43 mouse cellular contexts compared by ENCODE assay signal in the genomic region with DNA sequence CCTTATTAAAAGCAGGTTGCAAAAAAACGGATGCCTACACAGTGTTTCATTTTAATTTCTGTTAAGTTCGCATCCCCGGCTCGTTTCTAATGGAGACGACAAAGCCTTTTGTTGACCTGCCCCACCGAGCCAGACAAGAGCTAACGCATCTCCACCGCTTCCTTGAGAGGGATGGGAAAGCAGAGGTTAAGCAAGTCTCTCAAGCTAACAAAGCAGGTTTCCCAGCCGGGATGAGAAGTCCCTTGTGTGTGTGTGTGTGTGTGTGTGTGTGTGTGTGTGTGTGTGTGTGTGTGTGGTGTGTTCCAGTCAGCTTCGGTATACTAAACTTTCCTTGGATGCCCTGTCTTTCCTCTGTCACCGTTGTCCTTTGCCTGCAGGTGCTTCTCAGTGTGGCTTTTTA. TPM values are rescaled to one million over a fixed set of nuclear protein-coding genes. Genes with fewer than 3 reads are reported as not detected.
"Had no signal": no experiment of that assay in that cellular context is flagged by ENCODE, and none has a peak within 500 bp of the region (broad histone marks: within the 10 kb centered on the region; RNA-seq: fewer than 3 reads in every experiment).

No protein-coding gene starts in this region.

- H3K4me3 ChIP-seq: limb, embryonic 10.5 days; limb, embryonic 12.5 days; limb, embryonic 13.5 days; limb, embryonic 15.5 days; liver, embryonic 12.5 days; liver, embryonic 13.5 days; liver, embryonic 15.5 days; lung, embryonic 15.5 days; megakaryocyte, embryonic 14.5 days; midbrain, embryonic 10.5 days; midbrain, embryonic 12.5 days; midbrain, embryonic 13.5 days; midbrain, embryonic 15.5 days; myocyte; neural tube, embryonic 12.5 days had no signal

- H3K27ac ChIP-seq: limb, embryonic 10.5 days; limb, embryonic 12.5 days; limb, embryonic 13.5 days; limb, embryonic 15.5 days; liver, embryonic 12.5 days; liver, embryonic 13.5 days; liver, embryonic 14.5 days; liver, embryonic 15.5 days; lung, embryonic 15.5 days; macrophage; midbrain, embryonic 10.5 days; midbrain, embryonic 12.5 days; midbrain, embryonic 13.5 days; midbrain, embryonic 15.5 days; neural tube, embryonic 12.5 days had no signal

- H3K4me2 ChIP-seq: limb, embryonic 12.5 days; limb, embryonic 13.5 days; limb, embryonic 15.5 days; liver, embryonic 12.5 days; liver, embryonic 13.5 days; liver, embryonic 15.5 days; lung, embryonic 14.5 days; lung, embryonic 15.5 days; midbrain, embryonic 11.5 days; midbrain, embryonic 12.5 days; midbrain, embryonic 13.5 days; midbrain, embryonic 15.5 days; neural tube, embryonic 12.5 days had no signal

- H3K9ac ChIP-seq: limb, embryonic 12.5 days; limb, embryonic 13.5 days; limb, embryonic 15.5 days; liver, embryonic 12.5 days; liver, embryonic 13.5 days; liver, embryonic 14.5 days; liver, embryonic 15.5 days; lung, embryonic 14.5 days; lung, embryonic 15.5 days; midbrain, embryonic 12.5 days; midbrain, embryonic 13.5 days; midbrain, embryonic 15.5 days; neural tube, embryonic 12.5 days had no signal

- ATAC-seq: liver, embryonic 12.5 days; midbrain, embryonic 13.5 days; midbrain, embryonic 15.5 days; midbrain, embryonic 16.5 days had no signal

- H3K36me3 ChIP-seq: limb, embryonic 10.5 days; limb, embryonic 12.5 days; limb, embryonic 13.5 days; limb, embryonic 15.5 days; liver, embryonic 12.5 days; liver, embryonic 13.5 days; liver, embryonic 15.5 days; lung, embryonic 15.5 days; midbrain, embryonic 10.5 days; midbrain, embryonic 12.5 days; midbrain, embryonic 13.5 days; midbrain, embryonic 15.5 days; neural tube, embryonic 12.5 days had no signal

- DNase-seq: left cerebral cortex, postnatal 4 days; liver; liver, embryonic 13.5 days; lung, adult 2 months; lung, embryonic 14.5 days; lung, postnatal 10 days; lung, postnatal 14 days; lung, postnatal 4 days; midbrain, embryonic 14.5 days had no signal

- H3K9me3 ChIP-seq: limb, embryonic 10.5 days; limb, embryonic 12.5 days; limb, embryonic 15.5 days; liver, embryonic 12.5 days; liver, embryonic 13.5 days; liver, embryonic 15.5 days; lung, embryonic 15.5 days; midbrain, embryonic 10.5 days; midbrain, embryonic 12.5 days; midbrain, embryonic 13.5 days; midbrain, embryonic 15.5 days; neural tube, embryonic 12.5 days had no signal

- H3K27me3 ChIP-seq: limb, embryonic 12.5 days; limb, embryonic 13.5 days; limb, embryonic 15.5 days; liver, embryonic 13.5 days; liver, embryonic 15.5 days; lung, embryonic 15.5 days; midbrain, embryonic 12.5 days; midbrain, embryonic 13.5 days; midbrain, embryonic 15.5 days; neural tube, embryonic 12.5 days had no signal

- H3K4me1 ChIP-seq: limb, embryonic 13.5 days; limb, embryonic 15.5 days; liver, embryonic 12.5 days; liver, embryonic 13.5 days; liver, embryonic 15.5 days; neural tube, embryonic 12.5 days had no signal

RNA-seq across cellular contexts. Expression of gene Aldoart2, which starts 6.1 kb away (rescaled TPM):
- total RNA-seq: left cerebral cortex, adult 8-10 months; left cerebral cortex, postnatal 10 days; left cerebral cortex, postnatal 14 days; left cerebral cortex, postnatal 25 days; left cerebral cortex, postnatal 36 days; left cerebral cortex, postnatal 4 days; liver, adult 2 months; megakaryocyte progenitor cell, adult 5-6 weeks; megakaryocyte, adult 5-6 weeks; megakaryocyte-erythroid progenitor cell, adult 5-6 weeks; midbrain, postnatal 0 days; monocyte, adult 5-6 weeks had no signal
- polyA plus RNA-seq: limb, embryonic 10.5 days; limb, embryonic 11.5 days; limb, embryonic 12.5 days; limb, embryonic 13.5 days; limb, embryonic 14.5 days; limb, embryonic 15.5 days; liver, adult 2 months; liver, embryonic 12.5 days; liver, embryonic 13.5 days; liver, embryonic 14.5 days; liver, embryonic 15.5 days; liver, embryonic 16.5 days; lung, adult 2 months; lung, embryonic 14.5 days; lung, embryonic 15.5 days; lung, embryonic 16.5 days; lung, postnatal 0 days; macrophage; midbrain, embryonic 10.5 days; midbrain, embryonic 11.5 days; midbrain, embryonic 12.5 days; midbrain, embryonic 13.5 days; midbrain, embryonic 14.5 days; midbrain, embryonic 15.5 days; midbrain, embryonic 16.5 days; midbrain, postnatal 0 days; neural tube, embryonic 12.5 days had no signal

RNA-seq across cellular contexts. Expression of gene Insm2, which starts 28.0 kb away (rescaled TPM):
- total RNA-seq: liver, adult 2 months; megakaryocyte progenitor cell, adult 5-6 weeks; megakaryocyte, adult 5-6 weeks; monocyte, adult 5-6 weeks had no signal
- polyA plus RNA-seq: limb, embryonic 12.5 days; liver, adult 2 months; liver, embryonic 12.5 days; liver, embryonic 13.5 days; liver, embryonic 14.5 days; liver, embryonic 15.5 days; liver, embryonic 16.5 days; lung, adult 2 months; macrophage; myocyte had no signal
